ENCODE assay signal across 17 mouse cellular contexts in the genomic region with DNA sequence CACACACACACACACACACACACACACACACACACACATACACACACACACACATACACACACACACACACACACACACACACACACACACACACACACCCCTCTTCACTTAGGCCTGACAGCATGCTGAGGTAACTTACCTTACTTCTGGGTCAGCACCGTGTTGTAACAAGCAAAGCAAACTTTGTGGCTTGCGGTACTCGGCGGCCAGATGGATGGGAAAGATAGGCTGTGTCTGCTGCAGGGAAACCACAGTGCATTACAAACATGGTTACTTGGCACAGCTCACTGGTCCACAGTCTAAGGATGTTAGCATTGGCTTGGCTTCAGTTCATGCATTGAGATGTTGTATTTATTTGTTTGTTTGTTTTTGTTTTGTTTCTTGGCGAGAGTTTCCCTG. TPM values are rescaled to one million over a fixed set of nuclear protein-coding genes. Genes with fewer than 3 reads are reported as not detected.
A peak's percentile ranks its signal among the peaks of the same experiment; 100 is the strongest.
DNase-seq lines count a peak whose midpoint lies in the region; ATAC-seq lines count a peak whose summit lies in the region.
"Had no signal": no experiment of that assay in that cellular context is flagged by ENCODE, and none has a peak within 500 bp of the region (broad histone marks: within the 10 kb centered on the region; RNA-seq: fewer than 3 reads in every experiment).

No protein-coding gene starts in this region.

- no peak overlapping the region for H3K27ac ChIP-seq in liver, embryonic 11.5 days (ENCODE audit: low read depth, low read length)
- no peak overlapping the region for H3K27ac ChIP-seq in midbrain, embryonic 10.5 days (replicated peaks)
- H3K27ac ChIP-seq: heart, embryonic 13.5 days; hindbrain, embryonic 13.5 days had no signal

- peak; percentile 80 for ATAC-seq in liver, embryonic 11.5 days (replicated peaks; ENCODE audit: low FRiP score)
- ATAC-seq in monocyte, adult 5-6 weeks (replicated peaks; ENCODE audit: insufficient number of reproducible peaks, low FRiP score, low TSS enrichment, poor library complexity, severe bottlenecking), result 0 out of 2 replicates have a peak, but pooled peaks have one; percentile 47
- ATAC-seq: midbrain, embryonic 16.5 days had no signal

- peaks cover 20% of the 10 kb centered on the region for H3K4me1 ChIP-seq in liver, embryonic 11.5 days (replicated peaks; ENCODE audit: control insufficient read depth, insufficient read depth, low read length)
- no peaks in the 10 kb centered on the region for H3K4me1 ChIP-seq in midbrain, embryonic 10.5 days
- H3K4me1 ChIP-seq: hindbrain, embryonic 13.5 days had no signal

- no peak overlapping the region for H3K4me3 ChIP-seq in liver, embryonic 11.5 days (ENCODE audit: low read depth, low read length)
- H3K4me3 ChIP-seq in midbrain, embryonic 10.5 days, result no peak overlapping the region
- H3K4me3 ChIP-seq: heart, embryonic 13.5 days; hindbrain, embryonic 13.5 days had no signal

- DNase-seq in kidney, postnatal 14 days, result peak; percentile 7
- no peak for DNase-seq in kidney, adult 11 months
- peak; percentile 83 for DNase-seq in MEL-GATA-1-ER (ENCODE audit: extremely low read depth, low read depth)
- DNase-seq in liver, embryonic 11.5 days (ENCODE audit: low spot score), result no peak
- no peak for DNase-seq in midbrain, embryonic 10.5 days (ENCODE audit: low spot score)
- DNase-seq in right cerebral cortex, adult 2 months (ENCODE audit: low spot score in 2 of 2), result no peak
- no peak for DNase-seq in gastrocnemius, postnatal 14 days
- DNase-seq: adrenal gland, postnatal 10 days had no signal

- H3K9ac ChIP-seq in liver, embryonic 11.5 days (ENCODE audit: low read depth, low read length), result no peak overlapping the region
- H3K9ac ChIP-seq: heart, embryonic 13.5 days; hindbrain, embryonic 13.5 days had no signal

- no peaks in the 10 kb centered on the region for H3K9me3 ChIP-seq in liver, embryonic 11.5 days (ENCODE audit: control insufficient read depth, low read length)
- no peaks in the 10 kb centered on the region for H3K9me3 ChIP-seq in midbrain, embryonic 10.5 days (replicated peaks)
- H3K9me3 ChIP-seq: heart, embryonic 13.5 days; hindbrain, embryonic 13.5 days had no signal

- no peaks in the 10 kb centered on the region for H3K27me3 ChIP-seq in liver, embryonic 11.5 days (replicated peaks; ENCODE audit: control insufficient read depth, insufficient read depth, low read length)
- no peaks in the 10 kb centered on the region for H3K27me3 ChIP-seq in midbrain, embryonic 10.5 days (ENCODE audit: low read depth, poor library complexity, severe bottlenecking)
- H3K27me3 ChIP-seq: heart, embryonic 13.5 days; hindbrain, embryonic 13.5 days had no signal

- H3K4me2 ChIP-seq in liver, embryonic 11.5 days, result no peak overlapping the region
- H3K4me2 ChIP-seq: heart, embryonic 13.5 days; hindbrain, embryonic 13.5 days had no signal

- intact Hi-C loops in gastrocnemius, postnatal 14 days (cut with DNase I; ENCODE audit: low total_unique reads), result no loop called here

- H3K36me3 ChIP-seq in liver, embryonic 11.5 days (ENCODE audit: control insufficient read depth, insufficient read depth, low read length), result peaks cover 44% of the 10 kb centered on the region
- peaks cover 92% of the 10 kb centered on the region for H3K36me3 ChIP-seq in midbrain, embryonic 10.5 days

- WGBS in liver, embryonic 11.5 days, result 60% methylated on average over 5 of the region's 5 CpGs
- WGBS in midbrain, embryonic 10.5 days, result 87% methylated on average over 5 of the region's 5 CpGs

RNA-seq across cellular contexts. Expression of a gene that starts 4.1 kb away (rescaled TPM):
- polyA plus RNA-seq in liver, embryonic 11.5 days (2014; fragmentation: Nextera tagmentation; extraction: Ambion mirVana), result 0.19 and 0.22 TPM in 2 replicates
- 0.39 to 1.8 TPM in 2 of 3 replicates, not detected in the other for total RNA-seq in monocyte, adult 5-6 weeks (2017)
- 0.22 and 0.38 TPM in 2 replicates for polyA plus RNA-seq in midbrain, embryonic 10.5 days (2016; fragmentation: Nextera tagmentation; extraction: Ambion mirVana)
- total RNA-seq in gastrocnemius, postnatal 14 days (2021), result not detected
- total RNA-seq: adrenal gland, postnatal 10 days; left cerebral cortex, postnatal 36 days had no signal

RNA-seq across cellular contexts. Expression of a gene that starts 16.3 kb away (rescaled TPM):
- 126 and 130 TPM in 2 replicates for polyA plus RNA-seq in liver, embryonic 11.5 days (2014; fragmentation: Nextera tagmentation; extraction: Ambion mirVana)
- 4.3 to 18.0 TPM (median 11.7 TPM) in 3 replicates for total RNA-seq in monocyte, adult 5-6 weeks (2017)
- 125 and 142 TPM in 2 replicates for polyA plus RNA-seq in midbrain, embryonic 10.5 days (2016; fragmentation: Nextera tagmentation; extraction: Ambion mirVana)
- total RNA-seq in gastrocnemius, postnatal 14 days (2021), result 100 to 1,000 TPM in 1 of 2 experiments, 10 to 100 TPM in 1; 99.6 to 114 TPM

RNA-seq across cellular contexts. Expression of a gene that starts 16.4 kb away (rescaled TPM):
- 27.0 and 30.9 TPM in 2 replicates for polyA plus RNA-seq in liver, embryonic 11.5 days (2014; fragmentation: Nextera tagmentation; extraction: Ambion mirVana)
- 11.8 to 24.5 TPM (median 17.7 TPM) in 3 replicates for total RNA-seq in monocyte, adult 5-6 weeks (2017)
- 34.8 and 36.8 TPM in 2 replicates for polyA plus RNA-seq in midbrain, embryonic 10.5 days (2016; fragmentation: Nextera tagmentation; extraction: Ambion mirVana)
- total RNA-seq in gastrocnemius, postnatal 14 days (2021), result 1 to 10 TPM; 4.2 to 5.5 TPM

RNA-seq across cellular contexts. Expression of a gene that starts 34.6 kb away (rescaled TPM):
- polyA plus RNA-seq in liver, embryonic 11.5 days (2014; fragmentation: Nextera tagmentation; extraction: Ambion mirVana), result 0.41 and 0.70 TPM in 2 replicates
- 2.9 TPM in 1 of 3 replicates, not detected in the others for total RNA-seq in monocyte, adult 5-6 weeks (2017)
- 0.56 and 0.77 TPM in 2 replicates for polyA plus RNA-seq in midbrain, embryonic 10.5 days (2016; fragmentation: Nextera tagmentation; extraction: Ambion mirVana)
- total RNA-seq in gastrocnemius, postnatal 14 days (2021), result not detected
- total RNA-seq: adrenal gland, postnatal 10 days had no signal
- polyA plus RNA-seq: kidney, embryonic 16.5 days; lung, embryonic 16.5 days; spleen, adult 2 months had no signal

RNA-seq across cellular contexts. Expression of a gene that starts 39.4 kb away (rescaled TPM):
- polyA plus RNA-seq in liver, embryonic 11.5 days (2014; fragmentation: Nextera tagmentation; extraction: Ambion mirVana), result 0.34 TPM in 2 replicates
- total RNA-seq in monocyte, adult 5-6 weeks (2017), result 0.29 to 1.9 TPM (median 0.32 TPM) in 3 replicates
- 0.58 and 1.5 TPM in 2 replicates for polyA plus RNA-seq in midbrain, embryonic 10.5 days (2016; fragmentation: Nextera tagmentation; extraction: Ambion mirVana)
- under 1 TPM; 0.25 to 0.84 TPM for total RNA-seq in gastrocnemius, postnatal 14 days (2021)
- polyA plus RNA-seq: C2C12 had no signal

Comparison
In these comparisons a context has a peak if more than half of its experiments do, and no peak if none do; other contexts are left out.
1. DNase-seq: peak in kidney, postnatal 14 days (single experiment) and MEL-GATA-1-ER (single experiment); none in kidney, adult 11 months (single experiment), liver, embryonic 11.5 days (single experiment), midbrain, embryonic 10.5 days (single experiment), right cerebral cortex, adult 2 months (0 of 2) and gastrocnemius, postnatal 14 days (single experiment).